Mouse (Mus musculus) erythroblast, embryonic 14.5 days (primary cell): ENCODE measurements around the gene Vps41. TPM values are rescaled to one million over a fixed set of nuclear protein-coding genes. Genes with fewer than 3 reads are reported as not detected.

Experiments
- H3K27me3 ChIP-seq: 2 replicates; pipeline ENCODE4 v1.6.1; 2012; ENCODE audit warnings: inconsistent platforms; ENCODE audit not compliant: control insufficient read depth
- H3K36me3 ChIP-seq: 2 replicates; pipeline ENCODE4 v1.6.1; 2012; ENCODE audit warnings: mild to moderate bottlenecking, inconsistent platforms; ENCODE audit not compliant: control insufficient read depth
- H3K4me1 ChIP-seq: 2 replicates; pipeline ENCODE4 v1.6.1; 2012; ENCODE audit warnings: inconsistent platforms; ENCODE audit not compliant: control insufficient read depth
- H3K4me3 ChIP-seq: replicated peaks from 2 replicates; pipeline ENCODE3; 2012; ENCODE audit warnings: moderate library complexity, mild to moderate bottlenecking, inconsistent platforms
- H3K9me3 ChIP-seq: 2 replicates; pipeline ENCODE4 v1.6.1; 2012; ENCODE audit warnings: low read length, inconsistent platforms, mixed read lengths; ENCODE audit not compliant: control insufficient read depth
- GATA1 ChIP-seq: IDR thresholded peaks from 2 replicates; pipeline ENCODE4 v1.6.1; 2012; ENCODE audit warnings: low read length, inconsistent platforms, mixed read lengths
- TAL1 ChIP-seq: IDR thresholded peaks from 3 replicates; pipeline ENCODE4 v1.6.1; 2012; ENCODE audit warnings: low read length, inconsistent platforms, mixed read lengths
- polyA plus RNA-seq: library from polyadenylated mRNA; stranded (reverse); fragments of >175 nt; gene quantifications from 2 replicates; pipeline ENCODE4 v1.2.3, GENCODE M21; 2012

Gene Vps41
- polyA plus RNA-seq, 1 experiment = 0.15 TPM

DNA sequence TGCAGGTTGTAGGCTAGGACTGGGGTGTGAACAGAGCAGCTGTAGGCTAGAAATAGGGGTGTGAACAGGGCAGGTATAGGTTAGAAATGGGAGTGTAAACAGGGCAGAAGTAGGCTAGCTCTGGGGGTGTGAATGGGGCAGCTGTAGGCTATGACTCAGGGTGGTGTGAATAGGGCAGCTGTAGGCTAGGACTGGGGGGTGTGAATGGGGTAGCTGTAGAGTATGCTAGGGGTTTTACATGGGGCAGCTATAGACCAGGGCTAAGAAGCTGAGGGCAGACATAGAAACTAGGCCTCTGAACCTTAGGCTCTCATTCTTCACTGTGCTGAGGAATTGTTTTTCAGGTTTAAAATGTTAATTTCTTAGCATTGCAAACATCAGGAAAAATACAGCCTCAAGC lies 132.5 kb downstream of the Vps41 start:
- Histone ChIP-seq H3K36me3 (peaks cover 19% of the 10 kb centered on the region), H3K27me3 (no peaks in the 10 kb centered on the region), H3K4me1 (no peaks in the 10 kb centered on the region), H3K9me3 (no peaks in the 10 kb centered on the region), H3K4me3 (no peak overlapping the region)
- TF ChIP-seq GATA1 (no peak), TAL1 (no peak)

DNA sequence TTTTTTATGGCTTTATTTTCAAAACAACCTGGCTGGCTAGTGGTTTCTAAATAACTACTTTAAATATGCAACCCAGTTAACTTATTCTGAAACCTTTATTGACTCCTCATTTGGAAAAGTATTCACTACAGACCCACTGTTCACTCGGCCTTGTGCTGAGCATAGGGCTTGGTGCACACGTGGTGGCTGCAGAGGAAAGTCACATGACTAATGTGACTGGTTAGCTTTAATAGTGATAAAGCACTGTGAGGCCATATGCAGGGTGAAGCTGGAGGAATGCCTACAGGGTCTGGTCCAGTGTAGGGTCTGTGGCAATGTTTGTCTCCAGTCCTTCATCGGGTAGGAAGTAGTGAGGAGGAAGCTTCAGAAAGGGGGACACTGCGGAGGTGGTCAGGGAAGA lies 134.1 kb downstream of the Vps41 start:
- H3K4me1 ChIP-seq = no peaks in the 10 kb centered on the region
- TF ChIP-seq TAL1 (no peak), GATA1 (no peak)
- H3K27me3 ChIP-seq = no peaks in the 10 kb centered on the region
- no peak overlapping the region for H3K4me3 ChIP-seq
- H3K9me3 ChIP-seq = no peaks in the 10 kb centered on the region
- peaks cover 16% of the 10 kb centered on the region for H3K36me3 ChIP-seq

GRCm38 (mm10) chr13:18852718-18853117 lies 135.6 kb downstream of the Vps41 start:
- Histone ChIP-seq H3K36me3 (peaks cover 16% of the 10 kb centered on the region), H3K27me3 (no peaks in the 10 kb centered on the region), H3K4me3 (no peak overlapping the region), H3K9me3 (no peaks in the 10 kb centered on the region), H3K4me1 (no peaks in the 10 kb centered on the region)
- TF ChIP-seq GATA1 = no peak
- TF ChIP-seq TAL1 = no peak

DNA sequence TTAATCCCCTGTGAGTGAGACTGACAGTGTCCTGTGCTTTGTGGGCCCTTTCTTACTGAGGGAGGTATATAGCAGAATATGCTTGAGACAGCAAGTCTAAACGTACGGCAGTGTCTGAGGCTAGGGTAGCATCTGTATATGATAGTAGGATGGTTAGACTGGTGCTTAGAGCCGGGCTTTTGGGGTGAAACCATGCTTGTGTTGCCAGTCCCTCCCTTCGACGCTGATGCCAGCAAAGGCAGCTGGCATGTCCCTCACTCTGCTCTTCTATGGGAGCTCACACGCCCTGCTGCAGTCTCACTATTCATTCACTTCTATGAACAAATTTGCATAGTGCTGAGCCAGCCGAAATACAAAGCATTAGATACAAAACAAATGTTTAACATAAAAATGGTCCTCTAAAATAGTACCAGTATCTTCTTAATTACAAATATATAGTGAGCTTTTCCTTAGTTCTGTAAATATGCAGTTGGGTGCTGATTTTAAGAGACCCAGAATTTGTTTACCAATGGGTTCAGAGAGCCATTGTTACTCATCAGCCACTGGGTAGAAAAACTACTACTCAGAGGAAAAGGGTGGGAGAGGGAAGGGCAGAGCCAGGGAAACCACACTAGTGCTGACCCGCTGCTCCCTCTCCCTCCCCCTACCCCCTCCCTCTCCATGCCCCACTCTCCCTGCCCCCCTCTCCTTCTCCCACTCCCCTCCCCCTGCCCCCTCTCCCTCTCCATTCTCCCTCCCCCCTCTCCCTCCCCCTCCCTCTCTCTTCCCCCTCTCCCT lies 139.1 kb downstream of the Vps41 start:
- H3K9me3 ChIP-seq = no peaks in the 10 kb centered on the region
- H3K4me3 ChIP-seq = no peak overlapping the region
- H3K4me1 ChIP-seq = no peaks in the 10 kb centered on the region
- no peak for TF ChIP-seq GATA1
- no peak for TF ChIP-seq TAL1
- H3K36me3 ChIP-seq = peaks cover 9% of the 10 kb centered on the region
- H3K27me3 ChIP-seq = no peaks in the 10 kb centered on the region

DNA sequence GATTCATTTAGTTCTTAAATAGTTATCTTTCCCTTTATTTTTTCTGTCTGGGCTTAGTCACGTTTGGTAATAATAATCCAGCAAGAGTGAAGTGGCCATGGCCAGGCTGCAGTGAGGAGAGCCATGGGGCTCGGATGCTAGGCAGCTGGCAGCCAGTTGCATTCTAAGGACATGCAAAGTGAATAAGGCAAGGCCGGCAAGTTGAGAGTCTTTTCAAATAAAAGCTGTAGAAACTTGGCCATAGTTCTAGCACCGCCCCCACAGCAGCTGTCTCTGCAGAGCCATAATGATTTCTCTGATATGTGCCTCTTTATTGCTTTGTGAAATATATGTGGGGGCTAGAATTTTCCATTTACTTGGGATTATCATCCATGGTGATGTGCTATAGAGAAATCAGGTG lies 141.1 kb downstream of the Vps41 start:
- peaks cover 7% of the 10 kb centered on the region for H3K36me3 ChIP-seq

GRCm38 (mm10) chr13:18859389-18859788 lies 142.3 kb downstream of the Vps41 start:
- Histone ChIP-seq H3K4me3 (no peak overlapping the region), H3K36me3 (peaks cover 9% of the 10 kb centered on the region), H3K4me1 (no peaks in the 10 kb centered on the region), H3K27me3 (no peaks in the 10 kb centered on the region), H3K9me3 (no peaks in the 10 kb centered on the region)
- TF ChIP-seq TAL1 (no peak), GATA1 (no peak)

More for the DNA sequence above, 141.1 kb downstream of the Vps41 start:
- no peaks in the 10 kb centered on the region for H3K4me1 ChIP-seq
- TF ChIP-seq TAL1 (no peak), GATA1 (no peak)
- H3K27me3 ChIP-seq = no peaks in the 10 kb centered on the region
- no peak overlapping the region for H3K4me3 ChIP-seq
- no peaks in the 10 kb centered on the region for H3K9me3 ChIP-seq

GRCm38 (mm10) chr13:18868030-18868490 lies 151.0 kb downstream of the Vps41 start:
- H3K4me3 ChIP-seq = no peak overlapping the region
- no peaks in the 10 kb centered on the region for H3K4me1 ChIP-seq
- H3K36me3 ChIP-seq = peaks cover 13% of the 10 kb centered on the region
- no peaks in the 10 kb centered on the region for H3K27me3 ChIP-seq
- TF ChIP-seq GATA1 (no peak), TAL1 (no peak)
- no peaks in the 10 kb centered on the region for H3K9me3 ChIP-seq

GRCm38 (mm10) chr13:18868825-18869224 lies 151.7 kb downstream of the Vps41 start:
- no peaks in the 10 kb centered on the region for H3K4me1 ChIP-seq
- no peaks in the 10 kb centered on the region for H3K27me3 ChIP-seq
- TF ChIP-seq TAL1 = no peak
- TF ChIP-seq GATA1 = no peak
- no peaks in the 10 kb centered on the region for H3K9me3 ChIP-seq
- no peak overlapping the region for H3K4me3 ChIP-seq
- peaks cover 11% of the 10 kb centered on the region for H3K36me3 ChIP-seq

DNA sequence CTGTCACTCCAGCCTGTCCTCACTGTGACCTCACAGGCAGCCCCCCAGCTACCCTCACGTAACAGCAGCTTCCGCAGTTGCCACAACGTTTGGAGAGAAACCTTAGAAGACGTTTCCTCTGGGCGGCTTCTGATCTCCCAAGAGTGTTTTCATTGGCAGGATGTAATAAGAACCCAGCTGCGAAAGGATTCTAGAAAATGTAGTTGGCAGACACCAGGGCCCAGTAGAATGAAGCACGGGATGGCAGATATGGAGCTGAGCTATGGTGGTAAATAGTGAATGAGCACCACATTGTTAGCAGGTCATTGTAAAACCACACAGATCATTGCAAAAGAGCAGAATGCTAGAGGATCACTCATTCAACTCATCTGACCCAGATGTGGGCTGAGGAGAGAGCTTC lies 158.2 kb downstream of the Vps41 start:
- Histone ChIP-seq H3K9me3 (no peaks in the 10 kb centered on the region), H3K4me1 (no peaks in the 10 kb centered on the region), H3K36me3 (no peaks in the 10 kb centered on the region), H3K4me3 (no peak overlapping the region), H3K27me3 (no peaks in the 10 kb centered on the region)
- TF ChIP-seq TAL1 (no peak), GATA1 (no peak)

DNA sequence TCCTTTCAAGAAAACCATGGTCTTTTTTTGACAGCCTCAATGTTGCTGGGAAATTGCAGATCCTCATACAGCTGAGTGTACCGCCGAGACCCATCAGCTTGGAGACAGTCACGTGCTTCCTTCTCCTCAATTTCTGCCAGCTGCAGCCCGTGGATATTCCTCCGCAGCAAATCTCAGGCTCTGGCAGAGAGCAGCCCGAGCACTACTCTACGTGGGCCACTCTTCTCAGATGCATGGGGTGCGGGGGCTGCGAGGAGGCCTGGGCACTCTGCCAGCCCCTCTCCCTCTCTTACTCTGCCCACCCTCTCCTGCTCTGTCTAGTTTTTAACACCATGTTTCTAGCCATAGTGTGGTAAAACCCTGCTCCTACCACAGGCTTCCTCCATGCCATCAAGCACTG lies 175.8 kb downstream of the Vps41 start:
- Histone ChIP-seq H3K9me3 (no peaks in the 10 kb centered on the region), H3K4me1 (peaks cover 2% of the 10 kb centered on the region), H3K36me3 (no peaks in the 10 kb centered on the region), H3K27me3 (no peaks in the 10 kb centered on the region), H3K4me3 (no peak overlapping the region)
- TF ChIP-seq TAL1 = no peak
- no peak for TF ChIP-seq GATA1
